Mouse (Mus musculus) retina, postnatal 1 day (tissue): ENCODE results near the gene Deaf1.

Experiments
- DNase-seq: peaks from one replicate; pipeline ENCODE4 v3.0.0-alpha.2; 2012

Deaf1 gene

DNA sequence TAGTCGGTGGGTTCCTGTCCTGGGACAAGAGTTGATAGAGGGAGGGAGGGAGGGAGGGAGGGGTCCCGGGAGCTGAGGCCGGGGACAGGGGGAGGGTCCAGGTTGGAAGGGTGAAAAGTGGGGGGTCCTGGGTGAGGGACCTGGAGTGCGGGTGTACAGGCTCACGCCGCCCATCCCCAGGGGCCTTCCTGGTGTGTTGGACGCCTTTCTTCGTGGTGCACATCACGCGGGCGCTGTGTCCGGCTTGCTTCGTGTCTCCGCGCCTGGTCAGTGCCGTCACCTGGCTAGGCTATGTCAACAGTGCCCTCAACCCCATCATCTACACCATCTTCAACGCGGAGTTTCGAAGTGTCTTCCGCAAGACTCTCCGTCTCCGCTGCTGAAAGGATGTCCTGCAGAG is 33.0 kb downstream of the Deaf1 start:
- no peak for DNase-seq

DNA sequence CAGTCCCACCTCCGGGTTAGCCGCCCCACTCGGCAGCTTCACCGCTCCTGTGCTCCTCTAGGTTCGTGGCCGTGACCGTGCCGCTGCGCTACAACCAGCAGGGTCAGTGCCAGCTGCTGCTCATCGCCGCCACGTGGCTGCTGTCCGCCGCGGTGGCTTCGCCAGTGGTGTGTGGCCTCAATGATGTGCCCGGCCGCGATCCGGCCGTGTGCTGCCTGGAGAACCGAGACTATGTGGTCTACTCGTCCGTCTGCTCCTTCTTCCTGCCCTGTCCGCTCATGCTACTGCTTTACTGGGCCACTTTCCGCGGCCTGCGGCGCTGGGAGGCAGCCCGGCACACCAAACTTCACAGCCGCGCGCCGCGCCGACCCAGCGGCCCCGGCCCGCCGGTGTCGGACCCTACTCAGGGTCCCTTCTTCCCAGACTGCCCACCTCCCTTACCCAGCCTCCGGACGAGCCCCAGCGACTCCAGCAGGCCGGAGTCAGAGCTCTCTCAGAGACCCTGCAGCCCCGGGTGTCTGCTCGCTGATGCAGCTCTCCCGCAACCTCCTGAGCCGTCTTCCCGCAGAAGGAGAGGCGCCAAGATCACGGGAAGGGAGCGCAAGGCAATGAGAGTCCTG is 33.5 kb downstream of the Deaf1 start:
- peak; percentile 67 for DNase-seq

DNA sequence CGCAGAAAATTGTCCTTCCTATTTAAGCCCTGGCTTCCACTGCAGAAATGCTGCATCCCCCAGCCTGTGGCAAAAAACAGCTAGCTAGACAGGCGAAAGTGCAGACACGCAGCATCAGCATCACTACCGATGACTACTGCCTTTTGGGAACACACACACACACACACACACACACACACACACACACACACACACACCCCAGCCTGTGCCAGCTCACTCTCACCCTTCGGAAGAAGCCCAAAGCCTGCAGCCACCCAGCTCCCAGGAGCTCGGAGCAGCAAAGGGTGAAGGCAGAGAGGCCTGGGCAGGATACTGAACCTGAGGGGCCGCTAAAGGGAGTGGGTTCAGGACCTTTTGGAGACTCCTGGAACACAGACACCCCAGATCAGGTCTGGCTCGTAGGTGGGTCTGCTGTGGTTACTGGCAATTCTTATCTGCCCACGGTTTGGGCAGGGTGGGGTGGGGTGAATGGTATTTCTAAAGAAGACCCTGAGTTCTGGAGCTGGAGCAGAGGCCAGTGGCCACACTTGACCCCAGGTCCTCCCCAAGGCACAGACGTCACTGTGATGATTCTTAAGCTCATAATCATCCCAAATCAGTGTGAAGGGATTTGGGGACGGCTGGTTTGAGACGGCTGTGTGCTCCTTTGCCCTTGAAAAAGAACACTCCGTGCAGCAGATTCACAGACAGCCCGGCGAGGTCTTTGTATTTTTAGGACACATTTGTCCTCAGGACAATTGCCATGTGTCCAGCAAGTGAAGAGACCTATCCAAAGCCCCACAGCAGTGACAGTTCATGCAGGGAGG is 34.7 kb downstream of the Deaf1 start:
- DNase-seq: peak; percentile 18

DNA sequence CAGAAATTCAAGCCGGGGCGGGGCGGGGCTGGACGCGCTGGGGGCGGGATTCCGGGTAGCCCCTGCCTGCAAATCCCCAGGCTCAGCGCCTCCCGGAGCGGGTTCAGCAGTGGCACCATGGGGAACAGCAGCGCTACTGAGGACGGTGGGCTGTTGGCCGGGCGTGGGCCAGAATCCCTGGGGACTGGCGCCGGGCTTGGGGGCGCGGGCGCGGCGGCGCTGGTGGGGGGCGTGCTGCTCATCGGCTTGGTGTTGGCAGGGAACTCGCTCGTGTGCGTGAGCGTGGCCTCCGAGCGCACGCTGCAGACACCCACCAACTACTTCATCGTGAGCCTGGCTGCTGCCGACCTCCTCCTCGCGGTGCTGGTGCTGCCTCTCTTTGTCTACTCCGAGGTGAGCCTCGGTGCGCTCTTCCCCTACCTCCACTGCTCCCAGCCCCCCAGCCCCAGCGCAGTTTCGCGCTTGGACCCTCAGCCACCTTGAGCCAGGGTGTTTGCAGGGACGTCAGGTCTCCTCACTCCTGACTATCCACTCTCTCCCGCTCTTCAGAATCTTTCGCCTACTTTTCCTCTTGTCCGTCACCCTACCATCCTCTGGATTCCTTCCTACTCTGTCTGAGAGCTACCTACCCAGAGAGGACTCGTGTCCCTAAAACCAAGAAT is 35.4 kb downstream of the Deaf1 start, which contains the start of gene Drd4:
TSS of gene Drd4 (plus strand) at position 86 of the 662 bp plus-strand sequence.
- DNase-seq: peak; percentile 73

DNA sequence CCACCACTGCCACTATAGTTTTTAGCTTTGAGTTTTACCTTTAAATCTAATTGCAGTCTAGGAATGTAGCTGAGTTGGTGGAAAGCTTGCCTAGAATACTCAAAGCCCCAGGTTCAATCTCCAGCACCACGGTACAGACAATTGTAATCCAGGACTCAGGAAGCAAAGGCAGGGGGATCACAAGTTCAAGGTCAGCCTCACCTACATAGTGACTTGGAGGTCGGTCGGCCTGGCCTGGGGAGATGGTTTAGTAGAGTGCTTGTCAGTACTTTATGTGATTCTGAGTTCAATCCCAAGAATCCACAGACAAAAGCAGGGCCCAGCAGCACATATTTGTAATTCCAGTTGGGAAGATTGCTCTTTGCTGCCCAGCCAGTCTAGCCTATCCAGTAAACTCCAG is 39.4 kb downstream of the Deaf1 start:
- DNase-seq: no peak

DNA sequence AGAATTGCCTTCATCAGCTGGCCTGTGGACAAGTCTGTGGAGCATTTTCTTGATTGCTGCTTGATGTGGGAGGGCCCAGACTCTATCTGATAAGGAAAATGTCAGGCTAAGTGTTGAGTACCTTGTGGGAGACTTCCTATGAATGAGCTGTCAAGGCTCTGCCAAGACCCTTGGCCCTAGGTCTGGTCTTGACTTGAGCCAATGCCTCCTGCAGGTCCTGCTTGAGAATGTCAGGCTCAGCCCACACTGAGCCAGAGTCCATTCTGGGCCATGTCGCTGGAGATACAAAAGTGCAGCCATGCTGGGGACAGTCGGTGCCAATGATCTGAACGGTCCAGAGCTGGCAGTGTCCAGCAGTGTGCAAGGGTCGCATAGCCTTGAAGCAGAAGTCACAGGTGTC is 44.7 kb downstream of the Deaf1 start:
- no peak for DNase-seq

DNA sequence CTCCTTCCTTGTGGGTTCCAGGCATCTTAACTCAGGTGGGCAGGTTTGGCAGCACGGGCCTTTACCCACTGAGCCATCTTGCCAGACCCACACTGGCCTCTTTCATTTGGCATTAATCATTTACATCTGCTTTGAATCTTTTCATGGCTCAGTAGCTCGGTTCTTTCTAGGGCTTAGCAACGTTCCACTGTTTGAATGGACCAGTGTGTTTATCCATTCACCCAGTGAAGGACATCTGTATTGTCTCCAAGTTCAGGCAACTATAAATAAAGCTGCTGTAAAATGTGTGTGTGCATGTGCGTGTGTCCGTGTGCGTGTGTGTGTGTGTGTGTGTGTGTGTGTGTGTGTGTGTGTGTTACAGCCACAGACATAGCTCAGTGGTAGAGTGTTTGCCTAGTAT is 46.0 kb downstream of the Deaf1 start:
- DNase-seq: peak; percentile 88

DNA sequence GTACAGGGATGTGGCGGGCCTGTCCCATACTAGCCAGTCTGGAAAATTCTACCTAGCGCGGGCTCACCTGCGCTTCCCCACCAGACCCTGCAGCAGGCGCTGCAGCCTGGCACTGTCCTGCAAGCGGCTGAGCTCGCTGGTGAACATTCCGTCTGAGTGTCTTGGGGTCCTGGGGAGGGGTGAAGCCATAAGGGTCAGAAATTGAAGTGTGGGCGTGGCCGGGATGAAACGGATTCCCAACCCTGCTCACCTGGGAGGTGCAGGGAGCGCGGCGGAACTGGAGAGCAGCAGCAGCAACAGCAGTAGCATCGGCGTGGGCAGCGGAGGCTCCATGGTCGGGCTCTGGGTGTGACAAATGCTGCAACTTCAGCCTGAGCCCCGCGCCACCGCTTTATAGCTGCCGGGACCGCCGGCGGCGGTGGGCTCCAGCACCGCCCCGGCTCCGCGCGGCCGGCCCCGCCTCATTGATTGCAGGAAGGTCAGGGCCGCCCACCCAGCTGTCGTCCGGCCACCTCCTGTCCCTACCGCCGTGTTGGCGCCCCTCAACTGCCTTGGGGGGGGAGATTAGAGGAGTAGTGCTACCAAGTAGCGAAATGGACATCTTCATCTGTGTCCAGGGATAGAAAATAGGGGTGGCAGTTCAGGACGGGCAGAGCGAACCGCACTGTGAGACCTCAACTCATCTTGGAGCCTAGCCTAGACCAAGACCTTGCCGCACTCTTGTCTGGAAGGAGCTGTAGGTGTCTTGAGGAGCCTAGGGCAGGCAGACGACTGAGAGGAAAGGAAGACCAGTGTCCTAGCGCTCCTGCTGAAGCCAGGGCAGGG is 48.5 kb downstream of the Deaf1 start, which contains the start of gene Sct:
TSS of gene Sct (minus strand) at position 368 of the 825 bp plus-strand sequence.
- DNase-seq: peak; percentile 75

DNA sequence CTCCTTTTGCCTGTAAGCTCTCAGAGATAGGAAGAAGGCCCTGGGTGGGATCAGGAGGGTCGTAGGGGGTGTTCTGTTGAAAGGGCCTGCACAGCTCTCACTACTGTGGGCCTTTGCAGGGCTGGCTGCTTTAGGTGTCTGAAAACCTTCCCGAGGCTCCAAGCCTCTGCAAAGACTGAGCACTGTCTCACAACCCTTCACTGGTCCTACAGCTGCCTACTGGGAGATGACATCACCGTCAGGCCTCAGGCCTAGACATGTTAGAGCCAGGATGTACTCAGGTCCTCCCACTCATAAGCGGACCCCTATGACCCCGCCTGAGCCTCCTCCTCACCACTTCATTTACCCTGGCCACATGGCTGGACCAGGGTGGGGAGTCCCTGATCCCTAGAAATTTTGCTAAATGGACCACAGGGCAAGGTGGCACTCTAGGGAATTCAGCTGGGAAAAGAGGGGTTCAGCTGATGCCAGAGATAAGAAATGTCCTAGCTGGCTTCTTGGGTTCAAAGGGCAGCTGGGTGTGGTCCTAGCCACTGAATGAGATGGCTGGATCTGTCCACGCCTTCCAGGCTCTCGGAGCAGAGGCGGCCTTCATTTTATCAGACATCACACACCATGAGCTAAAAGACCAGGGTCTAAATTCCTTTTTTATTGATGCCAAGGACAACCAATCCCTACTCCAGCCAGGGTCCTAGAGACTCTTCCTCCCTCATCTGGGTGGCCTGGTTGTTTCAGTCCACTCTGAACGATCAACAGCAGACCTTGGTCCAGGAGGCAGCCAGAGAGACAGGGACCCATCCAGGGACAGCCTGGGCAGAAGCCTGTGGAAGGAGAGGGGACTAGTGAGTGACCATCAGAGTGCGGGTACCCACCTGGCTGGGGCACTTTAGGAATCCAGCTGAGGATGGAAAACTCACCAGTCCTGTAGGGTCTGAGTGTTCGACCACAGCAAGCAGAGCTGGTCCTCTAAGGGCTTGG is 49.5 kb downstream of the Deaf1 start:
- no peak for DNase-seq

DNA sequence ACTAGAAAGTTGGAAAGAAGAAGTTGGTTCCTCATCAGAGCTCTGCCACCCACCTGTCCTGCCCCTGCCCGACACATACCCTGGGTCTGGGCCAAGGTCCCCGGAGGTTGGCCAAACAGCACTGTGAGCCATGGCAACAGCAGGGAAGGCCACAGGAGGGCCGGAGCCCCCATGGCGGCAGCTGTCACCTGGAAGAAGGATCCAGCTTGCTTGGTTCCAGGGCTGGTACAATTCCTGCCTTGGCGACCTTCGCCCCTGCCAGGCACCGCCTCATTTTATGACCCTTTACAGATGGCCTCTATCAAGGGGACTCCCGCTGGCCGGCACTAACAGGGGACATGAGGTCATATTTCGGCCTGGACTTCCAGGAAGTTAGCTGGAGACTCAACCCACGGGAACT is 50.9 kb downstream of the Deaf1 start, which contains the start of gene Cdhr5:
TSS of gene Cdhr5 (minus strand) at position 241 of the 400 bp plus-strand sequence.
- no peak for DNase-seq

DNA sequence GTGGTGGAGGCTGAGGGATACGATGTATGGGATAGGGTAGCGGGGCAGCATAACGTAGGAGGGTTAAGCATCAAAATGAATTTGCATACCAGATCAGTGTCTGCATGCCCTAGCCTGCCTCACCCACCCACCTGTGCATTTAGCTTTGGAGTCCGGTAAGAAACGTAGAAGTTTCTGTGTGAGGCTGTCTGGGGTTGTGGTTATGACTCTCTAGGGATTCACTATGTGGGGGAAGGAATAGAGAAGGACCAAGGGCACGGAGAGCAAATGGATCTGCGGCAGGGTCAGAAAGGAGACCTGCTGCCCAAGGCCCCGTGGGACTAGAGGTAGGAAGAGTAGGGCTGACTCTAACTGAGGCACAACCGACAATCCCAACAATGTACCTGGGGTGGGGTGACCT is 52.1 kb downstream of the Deaf1 start:
- no peak for DNase-seq

DNA sequence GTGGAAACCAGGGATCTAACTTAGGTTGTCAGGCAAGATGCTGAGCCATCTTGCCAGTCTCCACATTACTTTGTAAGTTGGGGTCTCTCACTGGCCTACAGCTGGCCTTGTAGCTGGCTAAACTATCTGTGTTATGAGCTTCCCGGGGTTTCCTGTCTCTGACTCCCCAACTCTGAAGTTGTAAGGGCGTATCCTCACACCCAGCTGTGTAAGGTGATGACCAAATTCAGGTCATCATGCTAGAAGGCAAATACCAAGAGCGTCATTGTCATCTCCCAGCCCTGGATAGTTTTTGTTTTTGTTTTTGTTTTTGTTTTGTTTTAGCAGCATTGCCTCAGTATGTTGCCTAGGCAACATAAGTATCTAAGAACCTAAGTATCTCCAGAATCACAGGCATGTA is 56.9 kb downstream of the Deaf1 start:
- no peak for DNase-seq

DNA sequence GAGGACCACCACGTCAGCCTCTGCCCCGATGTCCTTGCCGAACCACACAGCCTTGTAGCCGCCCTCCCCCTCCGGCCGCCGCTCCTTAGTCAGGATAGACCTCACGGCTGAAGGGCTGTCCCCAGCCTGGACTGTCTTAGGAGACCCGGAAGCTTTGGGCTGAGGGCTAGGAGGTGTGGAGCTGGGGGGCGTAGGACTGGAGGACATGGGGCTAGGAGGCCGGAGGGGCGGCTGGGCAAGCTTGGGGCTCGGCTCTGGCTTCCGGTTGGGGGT is 58.3 kb downstream of the Deaf1 start:
- no peak for DNase-seq

DNA sequence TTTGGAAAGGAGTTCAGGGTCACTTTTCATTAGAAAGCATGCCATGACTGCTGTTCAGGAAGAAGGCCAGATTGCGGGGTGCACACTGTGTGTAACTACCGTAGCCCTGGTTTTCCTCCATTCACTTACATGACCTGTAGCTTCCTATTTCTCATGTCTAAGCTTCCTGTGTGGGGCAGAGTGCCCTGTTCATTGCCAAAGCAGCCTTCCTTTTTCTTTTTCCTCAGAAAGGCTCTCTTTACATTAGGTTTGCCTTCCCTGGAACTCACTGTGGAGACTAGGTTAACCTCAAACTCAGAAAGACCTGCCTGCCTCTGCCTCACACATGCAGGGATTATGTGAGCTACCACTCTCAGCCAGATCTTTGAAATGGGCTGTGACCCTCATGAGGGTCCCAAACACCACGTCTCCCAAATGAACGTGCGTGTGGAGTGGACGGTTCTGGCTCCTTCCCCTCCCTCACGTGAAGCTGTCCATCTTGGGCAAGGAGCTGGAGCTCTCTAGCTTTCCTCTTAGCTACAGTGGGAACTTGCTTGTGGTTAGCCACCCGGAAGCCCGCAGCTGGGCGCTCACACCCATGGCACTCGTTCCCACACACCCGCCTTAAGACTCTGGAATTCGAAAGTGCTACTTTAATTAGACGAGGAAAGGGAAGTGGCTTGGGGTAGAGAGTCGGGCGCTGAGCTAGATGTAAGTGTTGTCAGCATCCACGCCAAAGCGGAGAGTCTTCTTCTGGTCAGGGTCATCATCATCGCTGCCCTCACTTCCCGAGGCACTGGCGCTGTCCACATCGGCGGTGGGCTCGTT is 58.8 kb downstream of the Deaf1 start:
- DNase-seq: no peak

DNA sequence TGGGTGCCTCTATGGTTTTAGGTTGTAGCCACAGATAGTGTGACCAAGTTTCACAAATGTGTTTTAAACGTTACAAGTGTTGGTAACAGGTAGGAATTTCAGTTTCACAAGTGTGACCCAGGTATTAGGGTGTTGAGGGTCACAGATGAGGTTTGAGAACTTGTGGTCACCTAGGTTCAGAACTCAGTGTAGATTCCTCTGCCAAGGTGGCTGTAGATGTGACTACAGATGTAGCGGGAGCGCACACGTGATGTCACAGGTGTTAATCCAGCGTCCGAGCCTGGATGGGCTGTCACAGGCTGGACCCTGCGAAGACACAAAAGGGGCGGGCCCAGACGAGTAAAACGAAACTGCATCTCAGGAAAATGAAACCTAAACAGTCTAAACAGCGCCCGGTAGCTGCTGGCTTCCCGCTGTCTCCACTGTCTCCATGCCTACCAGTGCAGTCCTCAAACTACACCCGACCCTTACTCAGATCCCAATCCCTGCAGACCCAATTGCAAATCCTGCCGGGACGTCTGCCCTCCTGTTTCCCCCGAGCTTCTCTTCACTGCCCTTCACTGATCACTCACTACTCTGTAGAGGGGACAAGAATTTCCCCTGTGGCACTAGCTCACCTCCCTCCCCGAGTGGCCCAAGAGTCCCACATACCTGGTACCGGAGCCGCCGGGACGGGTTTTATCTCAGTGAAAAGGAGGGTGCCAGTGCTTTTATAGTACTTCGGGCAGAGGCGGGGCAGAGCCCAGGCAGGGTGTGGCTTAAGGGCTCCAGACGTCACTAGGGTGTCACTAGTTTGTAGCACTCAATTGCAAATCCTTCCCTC is 61.5 kb downstream of the Deaf1 start, which contains the start of gene Irf7:
TSS of gene Irf7 (minus strand) at position 743 of the 823 bp plus-strand sequence.
- DNase-seq: peak; percentile 62

DNA sequence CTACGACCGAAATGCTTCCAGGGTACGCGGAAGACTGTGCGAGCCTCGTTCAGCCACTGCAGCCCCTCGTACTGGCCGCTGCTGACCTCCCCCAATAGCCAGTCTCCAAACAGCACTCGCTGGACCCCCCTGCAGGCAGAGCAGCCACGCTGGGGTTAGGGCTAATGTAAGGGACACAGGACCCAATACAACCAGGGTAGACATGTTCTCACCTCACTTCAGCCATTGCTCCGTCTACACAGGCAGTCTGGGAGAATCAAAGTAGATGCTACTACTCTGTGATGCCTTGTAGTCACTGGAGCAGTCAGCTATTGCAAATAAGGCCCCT is 62.1 kb downstream of the Deaf1 start:
- DNase-seq: no peak

DNA sequence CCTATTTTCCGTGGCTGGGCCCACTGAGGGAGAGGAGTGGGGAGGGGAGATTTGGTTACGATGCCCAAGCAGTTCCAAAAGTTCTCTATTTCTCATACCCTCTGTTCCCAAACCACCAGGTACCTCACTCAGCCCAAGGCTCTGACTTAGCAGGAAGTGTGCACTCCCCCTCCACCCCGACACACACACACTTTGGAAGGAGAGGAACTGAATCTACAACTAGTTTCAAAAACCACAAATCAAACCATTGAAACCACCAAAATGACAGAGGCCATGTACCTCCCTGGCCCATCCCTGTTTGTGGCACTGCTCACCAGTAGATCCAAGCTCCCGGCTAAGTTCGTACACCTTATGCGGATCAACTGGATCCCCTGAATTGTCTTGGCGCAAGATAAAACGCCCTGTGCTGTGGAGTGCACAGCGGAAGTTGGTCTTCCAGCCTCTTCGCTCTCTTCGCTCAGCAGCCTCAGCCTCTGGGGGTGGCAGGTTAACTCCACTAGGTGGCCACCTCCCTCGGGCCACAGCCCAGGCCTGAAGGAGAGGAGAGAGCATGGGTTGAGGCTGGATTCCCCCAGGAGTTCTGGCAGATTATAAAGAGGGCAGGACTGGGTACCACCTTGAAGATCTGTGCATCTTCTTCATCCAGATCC is 62.6 kb downstream of the Deaf1 start:
- DNase-seq: peak; percentile 58

DNA sequence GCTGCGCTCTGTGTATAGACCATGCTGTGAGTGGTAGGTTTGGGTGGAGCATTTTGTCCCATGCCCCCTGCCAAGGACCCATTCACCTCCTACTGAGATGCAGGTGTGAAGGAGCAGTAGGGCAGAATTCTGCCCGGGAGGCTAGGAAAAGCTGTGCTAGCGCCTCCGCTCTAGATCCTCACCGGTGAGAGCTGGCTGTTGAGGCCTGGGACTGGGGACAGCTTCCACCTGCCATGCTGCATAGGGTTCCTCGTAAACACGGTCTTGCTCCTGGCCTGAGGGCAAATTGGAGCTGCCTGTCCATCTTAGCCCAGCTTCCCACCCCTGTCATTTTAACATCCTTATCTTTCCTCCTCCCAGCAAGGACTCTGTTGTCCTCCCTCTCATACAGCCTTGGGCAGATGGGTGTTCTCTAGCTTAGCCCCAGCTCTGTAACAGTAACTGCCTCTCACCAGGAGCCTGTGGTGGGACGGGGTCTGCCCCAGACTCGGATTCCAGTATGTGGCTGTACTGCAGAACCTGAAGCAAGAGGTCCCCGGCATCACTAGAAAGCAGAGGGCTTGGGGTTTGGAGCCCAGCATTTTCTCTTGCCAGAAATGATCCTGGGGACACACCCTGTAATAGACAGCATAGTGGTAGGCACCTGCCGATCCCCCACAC is 63.3 kb downstream of the Deaf1 start:
- no peak for DNase-seq

DNA sequence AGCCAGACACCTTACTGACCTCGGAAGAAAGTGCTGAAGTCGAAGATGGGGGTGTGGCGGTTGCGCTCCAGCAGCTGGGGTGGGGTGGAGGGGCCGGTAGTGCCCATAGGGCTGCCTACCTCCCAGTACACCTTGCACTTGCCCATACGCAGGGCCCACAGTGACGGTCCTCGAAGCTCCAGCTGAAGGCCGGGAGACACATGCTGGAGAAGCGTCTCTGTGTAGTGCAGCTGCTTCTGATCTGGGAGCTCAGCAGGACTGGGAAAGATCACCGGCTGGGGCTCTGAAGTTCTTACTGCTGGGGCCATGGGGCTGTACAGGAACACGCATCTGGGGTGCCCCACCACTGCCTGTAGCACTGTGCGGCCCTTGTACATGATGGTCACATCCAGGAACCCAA is 63.9 kb downstream of the Deaf1 start:
- DNase-seq: no peak
